Mouse (Mus musculus) small intestine, adult 2 months (tissue): ENCODE measurements at regions not wholly inside any gene's neighbourhood (a gene's known extent, or its start where the extent isn't known, plus 50 kb on each side); places are given as distances from the start of the nearest gene placed in this dataset.
A peak's percentile ranks its signal among the peaks of the same experiment; 100 is the strongest.

Experiments
- H3K27ac ChIP-seq: fragments of 200-500 bp; 2 replicates; pipeline ENCODE4 v1.5.1; 2012; ENCODE audit warnings: low read depth, low read length, control low read depth, inconsistent platforms; ENCODE audit not compliant: insufficient read depth
- H3K27me3 ChIP-seq: fragments of 200-500 bp; 2 replicates; pipeline ENCODE4 v1.6.1; 2012; ENCODE audit warnings: mild to moderate bottlenecking, moderate library complexity, low read length, inconsistent platforms; ENCODE audit not compliant: control insufficient read depth, insufficient read depth
- H3K36me3 ChIP-seq: fragments of 200-500 bp; 2 replicates; pipeline ENCODE4 v1.6.1; 2012; ENCODE audit warnings: mild to moderate bottlenecking, low read length, control low read depth, inconsistent platforms; ENCODE audit not compliant: control insufficient read depth, insufficient read depth
- H3K4me1 ChIP-seq: fragments of 200-500 bp; 2 replicates; pipeline ENCODE4 v1.6.1; 2012; ENCODE audit warnings: low read length, inconsistent platforms, mixed read lengths; ENCODE audit not compliant: control insufficient read depth, insufficient read depth, insufficient read length
- H3K4me3 ChIP-seq: fragments of 200-500 bp; 2 replicates; pipeline ENCODE4 v1.5.1; 2012; ENCODE audit warnings: low read depth, mild to moderate bottlenecking, control low read depth, inconsistent platforms, low read length, moderate library complexity
- CTCF ChIP-seq: fragments of 200-500 bp; IDR thresholded peaks from 2 replicates; pipeline ENCODE4 v1.5.1; 2012; ENCODE audit warnings: low read depth, mild to moderate bottlenecking, control low read depth, inconsistent platforms, low read length, moderate library complexity, mixed read lengths; ENCODE audit not compliant: insufficient replicate concordance, insufficient read length; ENCODE audit errors: extremely low read depth
- POLR2A ChIP-seq: fragments of 200-500 bp; IDR thresholded peaks from 2 replicates; pipeline ENCODE4 v1.6.1; 2012; ENCODE audit warnings: low read depth, mild to moderate bottlenecking, control low read depth, inconsistent platforms, low read length, moderate library complexity
- WGBS: fragments of 180-500 bp; shearing (Covaris S2); methylation state at CpG from one replicate; pipeline ENCODE4 v1.1.7; 2018; 5-methylcytosine and 5-hydroxymethylcytosine counted together

DNA sequence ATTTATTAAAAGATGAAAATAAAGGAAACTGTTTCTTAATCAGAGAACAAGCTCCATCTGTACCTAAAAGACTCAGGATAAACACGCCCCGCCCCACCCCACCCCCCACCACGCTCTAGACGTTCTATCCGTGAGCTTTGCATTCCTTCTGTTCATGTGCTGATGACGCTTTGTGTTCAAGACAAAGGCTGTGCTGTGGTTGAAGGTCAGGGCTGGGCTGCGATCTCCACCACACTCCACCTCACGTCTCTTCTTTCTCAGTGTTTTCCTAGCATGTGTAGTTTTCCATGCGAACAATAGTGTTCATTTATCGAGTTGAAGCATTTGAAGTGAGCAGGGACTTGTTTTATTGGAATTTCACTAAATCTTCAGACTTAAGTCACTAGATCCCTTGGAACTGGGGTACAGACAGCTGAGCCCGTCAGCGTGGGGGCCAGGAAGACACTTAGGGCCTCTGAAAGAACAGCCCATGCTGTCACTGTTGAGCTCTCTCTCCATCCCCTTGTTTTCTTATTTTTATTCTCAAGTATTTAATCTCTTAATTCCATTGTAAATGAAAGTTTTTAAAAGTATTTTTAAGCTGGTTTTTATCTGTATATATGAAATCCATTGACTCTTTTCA is 148.1 kb upstream of the Olig3 start:
- no peaks in the 10 kb centered on the region for H3K36me3 ChIP-seq
- no peak for TF ChIP-seq POLR2A
- TF ChIP-seq CTCF, result no peak
- no peaks in the 10 kb centered on the region for H3K27me3 ChIP-seq
- H3K4me3 ChIP-seq, result no peak overlapping the region
- 55% methylated on average over 12 of the region's 12 CpGs for WGBS
- H3K27ac ChIP-seq, result no peak overlapping the region
- H3K4me1 ChIP-seq, result peaks cover 4% of the 10 kb centered on the region; the same call in 1 of the 2 replicates

DNA sequence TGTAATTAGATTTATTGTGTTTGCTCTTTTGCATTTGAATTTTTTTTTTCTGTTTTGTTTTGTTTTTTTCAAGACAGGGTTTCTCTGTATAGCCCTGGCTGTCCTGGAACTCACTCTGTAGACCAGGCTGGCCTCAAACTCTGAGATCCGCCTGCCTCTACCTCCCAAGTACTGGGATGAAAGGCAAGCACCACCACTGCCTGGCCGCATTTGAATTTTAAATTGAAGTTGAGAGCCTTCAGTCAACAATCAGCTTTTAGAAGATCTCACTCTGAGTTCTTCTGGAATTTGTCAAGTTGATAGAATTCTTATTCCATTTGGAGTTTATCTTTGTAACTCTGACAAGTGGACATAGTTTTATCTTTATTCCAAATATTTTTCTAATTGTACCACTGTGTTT is 148.8 kb upstream of the Olig3 start:
- Histone ChIP-seq H3K36me3 (no peaks in the 10 kb centered on the region), H3K27me3 (no peaks in the 10 kb centered on the region), H3K4me3 (no peak overlapping the region), H3K4me1 (peaks cover 4% of the 10 kb centered on the region; the same call in 1 of the 2 replicates), H3K27ac (no peak overlapping the region)
- TF ChIP-seq POLR2A, result no peak
- no peak for TF ChIP-seq CTCF
- whole genome bisulfite sequencing, result 80% methylated on average over 2 of the region's 2 CpGs

DNA sequence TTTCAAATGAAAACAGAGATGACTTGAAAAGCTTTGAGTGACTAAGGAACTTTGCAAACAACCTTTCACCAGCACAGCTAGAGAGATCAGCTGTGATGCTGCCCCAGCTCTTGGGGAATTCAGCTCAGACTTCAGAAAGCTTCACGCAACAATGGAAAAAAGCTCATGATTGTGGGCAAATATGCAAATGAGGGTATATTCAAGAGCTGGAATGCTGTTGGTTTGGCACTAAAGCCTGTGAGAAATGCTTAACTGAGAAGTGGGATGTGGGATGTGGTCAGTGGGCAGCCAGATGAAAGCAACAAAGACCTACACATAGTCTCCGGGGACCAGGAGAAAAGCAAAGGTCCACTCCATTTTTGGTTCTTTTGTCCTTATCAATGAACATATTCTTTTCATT is 156.0 kb upstream of the Olig3 start:
- H3K4me1 ChIP-seq, result no peaks in the 10 kb centered on the region
- no peak overlapping the region for H3K4me3 ChIP-seq
- no peaks in the 10 kb centered on the region for H3K36me3 ChIP-seq
- H3K27me3 ChIP-seq, result no peaks in the 10 kb centered on the region
- no peak overlapping the region for H3K27ac ChIP-seq
- TF ChIP-seq CTCF, result no peak
- no peak for TF ChIP-seq POLR2A
- 93% methylated on average over 2 of the region's 2 CpGs for WGBS

DNA sequence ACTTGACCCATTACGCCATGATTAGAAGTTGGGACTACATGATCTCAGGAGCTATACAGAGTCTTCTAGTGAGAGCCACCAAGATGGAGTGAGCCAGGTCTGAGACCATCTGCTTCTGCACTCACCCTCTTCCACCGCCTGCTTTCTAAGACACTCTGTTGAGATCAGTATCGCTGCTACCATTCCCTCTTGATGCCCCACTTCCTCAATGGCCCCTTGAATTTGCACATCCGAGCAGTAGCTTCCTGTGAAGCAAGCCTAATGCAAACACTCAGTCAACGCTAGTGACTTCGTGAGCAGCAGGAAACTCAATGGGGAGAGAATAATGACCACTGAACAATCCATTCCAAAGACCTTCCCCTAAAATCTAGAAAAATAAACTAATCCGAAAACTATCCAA is 160.7 kb upstream of the Olig3 start:
- no peak overlapping the region for H3K27ac ChIP-seq
- 86% methylated on average over 7 of the region's 7 CpGs for WGBS
- no peaks in the 10 kb centered on the region for H3K36me3 ChIP-seq
- no peaks in the 10 kb centered on the region for H3K27me3 ChIP-seq
- no peak overlapping the region for H3K4me3 ChIP-seq
- no peak for TF ChIP-seq CTCF
- TF ChIP-seq POLR2A, result no peak
- peaks cover 9% of the 10 kb centered on the region; the same call in 1 of the 2 replicates for H3K4me1 ChIP-seq

DNA sequence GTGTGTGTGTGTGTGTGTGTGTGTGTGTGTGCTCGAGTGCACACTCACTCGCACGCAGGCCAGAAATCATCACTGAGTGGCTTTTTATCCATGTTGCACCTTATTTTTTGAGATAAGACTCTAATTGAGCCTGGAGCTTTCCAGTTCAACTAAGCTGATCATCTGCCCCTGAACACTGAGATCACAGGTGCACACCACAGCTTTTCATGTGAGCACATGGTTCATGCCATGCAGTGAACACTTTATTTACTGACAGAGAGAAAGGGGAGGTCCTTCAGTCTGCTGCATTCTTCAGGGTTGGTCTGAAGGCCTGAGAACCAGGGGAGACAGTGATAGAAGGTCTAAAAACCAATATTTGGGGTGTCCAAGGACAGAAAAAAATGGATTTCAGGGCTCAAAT is 161.7 kb upstream of the Olig3 start:
- 94% methylated on average over 3 of the region's 3 CpGs for WGBS
- no peaks in the 10 kb centered on the region for H3K27me3 ChIP-seq
- no peak overlapping the region for H3K4me3 ChIP-seq
- no peak overlapping the region for H3K27ac ChIP-seq
- no peaks in the 10 kb centered on the region for H3K36me3 ChIP-seq
- H3K4me1 ChIP-seq, result peaks cover 9% of the 10 kb centered on the region; the same call in 1 of the 2 replicates
- TF ChIP-seq CTCF (no peak), POLR2A (no peak)

DNA sequence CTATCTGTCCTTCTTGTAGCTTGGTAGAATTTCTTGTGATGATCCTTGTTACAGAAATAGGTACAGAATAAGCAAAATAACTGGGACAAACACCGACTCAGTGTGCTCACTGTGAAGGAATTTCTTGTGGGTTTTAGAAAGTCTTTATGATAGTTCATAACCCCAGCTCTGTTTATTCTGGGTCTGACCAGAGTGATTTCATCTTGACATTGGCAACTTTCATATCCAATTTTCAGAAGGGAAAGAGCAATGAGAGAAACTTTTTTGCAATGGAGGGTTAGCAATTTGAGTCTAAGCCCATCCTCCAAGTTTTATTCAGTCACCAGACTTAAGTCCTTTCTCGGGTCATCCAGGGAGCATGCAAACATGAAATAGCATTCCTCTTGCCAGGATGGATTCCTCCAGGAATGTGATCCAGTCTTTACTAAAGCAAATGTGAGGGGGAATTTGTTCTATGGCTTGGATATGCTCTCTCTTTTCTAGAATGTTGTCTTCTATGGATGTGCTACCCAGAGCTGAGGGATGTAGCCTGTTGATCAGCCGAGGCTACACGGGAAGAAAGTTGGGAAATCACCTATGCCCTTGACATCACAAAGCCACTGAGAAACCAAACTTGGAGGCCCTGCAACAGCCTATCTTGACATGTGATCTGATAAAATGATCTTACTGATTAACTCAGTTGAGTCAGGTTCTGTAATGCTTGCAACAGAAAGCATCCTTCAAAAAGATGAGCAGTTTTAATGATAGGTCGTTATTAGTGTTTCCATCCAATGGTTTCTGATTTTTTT is 163.2 kb upstream of the Olig3 start:
- Histone ChIP-seq H3K4me3 (no peak overlapping the region), H3K27me3 (no peaks in the 10 kb centered on the region), H3K27ac (no peak overlapping the region), H3K4me1 (peaks cover 12% of the 10 kb centered on the region; the same call in 1 of the 2 replicates), H3K36me3 (no peaks in the 10 kb centered on the region)
- TF ChIP-seq POLR2A (no peak), CTCF (no peak)
- WGBS, result 74% methylated on average over 5 of the region's 5 CpGs

DNA sequence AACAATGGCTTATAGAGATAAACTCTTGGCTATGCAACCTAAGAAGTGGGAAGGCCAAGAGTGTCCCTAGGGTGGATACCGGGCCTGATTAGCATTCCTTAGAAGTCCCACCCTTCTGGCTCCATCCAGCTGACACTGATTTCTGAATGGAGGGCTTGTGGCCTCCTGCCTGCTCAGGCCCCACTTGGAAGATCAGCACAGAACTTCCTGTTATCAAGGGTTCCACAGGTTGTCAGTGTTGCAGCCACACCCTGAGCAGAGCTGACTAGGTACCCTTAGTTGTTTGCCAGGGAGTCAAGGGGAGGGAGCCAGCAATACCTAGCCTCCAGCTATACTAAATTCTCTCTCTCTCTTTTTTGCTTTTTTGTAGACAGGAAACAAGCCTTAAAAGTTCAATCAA is 164.1 kb upstream of the Olig3 start:
- H3K27ac ChIP-seq, result peak overlapping the region; percentile 49
- H3K36me3 ChIP-seq, result no peaks in the 10 kb centered on the region
- H3K27me3 ChIP-seq, result no peaks in the 10 kb centered on the region
- peaks cover 12% of the 10 kb centered on the region; the same call in 1 of the 2 replicates for H3K4me1 ChIP-seq
- no peak for TF ChIP-seq POLR2A
- no peak for TF ChIP-seq CTCF
- WGBS, result 22% methylated on average over 1 of the region's 1 CpGs
- H3K4me3 ChIP-seq, result no peak overlapping the region
